Comparison of ENCODE assay signal across 13 mouse cellular contexts in genomic region chr19:14740936-14741335, GRCm38 (mm10).
"Had no signal": no experiment of that assay in that cellular context is flagged by ENCODE, and none has a peak within 500 bp of the region (broad histone marks: within the 10 kb centered on the region; RNA-seq: fewer than 3 reads in every experiment).

No protein-coding gene starts in this region.

- H3K4me1 ChIP-seq: lung, embryonic 15.5 days; megakaryocyte, embryonic 14.5 days; midbrain, embryonic 13.5 days; midbrain, embryonic 15.5 days; neural tube, embryonic 12.5 days; stomach, embryonic 15.5 days had no signal

- H3K9ac ChIP-seq: lung, embryonic 15.5 days; midbrain, embryonic 13.5 days; midbrain, embryonic 15.5 days; neural tube, embryonic 12.5 days; stomach, embryonic 15.5 days had no signal

- H3K36me3 ChIP-seq: lung, embryonic 15.5 days; midbrain, embryonic 13.5 days; midbrain, embryonic 15.5 days; neural tube, embryonic 12.5 days; stomach, embryonic 15.5 days had no signal

- H3K4me2 ChIP-seq: lung, embryonic 15.5 days; midbrain, embryonic 11.5 days; midbrain, embryonic 13.5 days; midbrain, embryonic 15.5 days; neural tube, embryonic 12.5 days; stomach, embryonic 15.5 days had no signal

- H3K27me3 ChIP-seq: megakaryocyte, embryonic 14.5 days; midbrain, embryonic 15.5 days; neural tube, embryonic 12.5 days; stomach, embryonic 15.5 days had no signal

- H3K9me3 ChIP-seq: lung, embryonic 15.5 days; megakaryocyte, embryonic 14.5 days; midbrain, embryonic 13.5 days; midbrain, embryonic 15.5 days; neural tube, embryonic 12.5 days; stomach, embryonic 15.5 days had no signal

- DNase-seq: right cerebral cortex, postnatal 14 days; thymus, adult 2 months; thymus, postnatal 25 days; thymus, postnatal 4 days had no signal

- H3K4me3 ChIP-seq: lung, embryonic 15.5 days; megakaryocyte, embryonic 14.5 days; midbrain, embryonic 13.5 days; midbrain, embryonic 15.5 days; neural tube, embryonic 12.5 days; stomach, embryonic 15.5 days had no signal

- ATAC-seq: midbrain, embryonic 13.5 days; midbrain, embryonic 15.5 days had no signal

- H3K27ac ChIP-seq: lung, embryonic 15.5 days; macrophage; midbrain, embryonic 13.5 days; midbrain, embryonic 15.5 days; neural tube, embryonic 12.5 days; stomach, embryonic 15.5 days; stomach, postnatal 0 days had no signal
